Mouse (Mus musculus): Measurements from ENCODE around the gene Aicda. TPM values are rescaled to one million over a fixed set of nuclear protein-coding genes. Genes with fewer than 3 reads are reported as not detected.

Gene Aicda
- total and polyA plus RNA-seq, 3 experiments = 0.03 TPM; not detected in 2

GRCm38 (mm10) chr6:122609377-122609728 is 55.8 kb downstream of the Aicda start (continued):
- TF ChIP-seq MAZ (IDR thresholded peaks at IDR 0.05; ENCODE audit: low read depth, low read length) = no peak

- TF ChIP-seq RAD21 (IDR thresholded peaks at IDR 0.05; ENCODE audit: low read depth, low read length) (no peak), CTCF (IDR thresholded peaks at IDR 0.05 in 2 of 3, conservative IDR thresholded peaks at IDR 0.05 in 1 of 3; ENCODE audit: control insufficient read depth in 1 of 3, insufficient read depth in 1 of 3, low read depth in 2 of 3, low read length in 3 of 3, poor library complexity in 1 of 3, severe bottlenecking in 1 of 3) (0 out of 6 replicates have a peak, but pooled peaks of 1 of the 3 experiments have one; percentile 19), NRF1 (IDR thresholded peaks at IDR 0.05; ENCODE audit: insufficient read depth, low read depth, low read length, poor library complexity, severe bottlenecking) (peak; percentile 40; the same call in 1 of the 2 replicates), USF2 (IDR thresholded peaks at IDR 0.05; ENCODE audit: borderline replicate concordance in 1 of 2, insufficient read depth in 1 of 2, low read depth in 1 of 2, low read length in 2 of 2) (no peak), TBP (IDR thresholded peaks at IDR 0.05; ENCODE audit: low read depth, low read length) (peak; percentile 66), POLR2A (IDR thresholded peaks at IDR 0.05; ENCODE audit: control insufficient read depth in 1 of 2, insufficient read depth in 1 of 2, low read depth in 1 of 2, low read length in 2 of 2, poor library complexity in 1 of 2) (peak; percentile 34 to 56; a peak in 1 of 4 replicates), NELFE (IDR thresholded peaks at IDR 0.05; ENCODE audit: low read depth, low read length) (peak; percentile 2; the same call in 1 of the 2 replicates), EP300 (IDR thresholded peaks at IDR 0.05; ENCODE audit: low read depth in 1 of 2, low read length in 2 of 2) (peak in 1 of 2 experiments; percentile 56; a peak in 1 of 4 replicates)
- peak within 1 kb of the TSS; percentile 86 for H3K27ac ChIP-seq (ENCODE audit: control insufficient read depth, low read depth, low read length)
Observed at GRCm38 (mm10) chr6:122609771-122610170, 56.2 kb downstream of the Aicda start, which contains the start of gene Gdf3. Gene Gdf3 (minus strand): TSS chr6:122610087.

GRCm38 (mm10) chr6:122612426-122612825 is 58.8 kb downstream of the Aicda start:
- peaks cover 4 to 10% of the 10 kb centered on the region in 2 experiments; a peak in 3 of 4 replicates for H3K4me1 ChIP-seq (ENCODE audit: control insufficient read depth in 1 of 2, insufficient read depth in 2 of 2, low read length in 2 of 2)
- no peak for DNase-seq (ENCODE audit: low read depth, low spot score)
- H3K27me3 ChIP-seq (ENCODE audit: control insufficient read depth in 1 of 2, insufficient read depth in 2 of 2, low read length in 2 of 2) = 0 out of 4 replicates have a peak, but pooled peaks cover 0 to 1% of the 10 kb centered on the region in 2 experiments
- no peak overlapping the region for H3K9ac ChIP-seq (ENCODE audit: control insufficient read depth, low read depth, low read length, poor library complexity, severe bottlenecking)
- no peak for TF ChIP-seq MXI1 (IDR thresholded peaks at IDR 0.05; ENCODE audit: low read depth, low read length)
- no peak for TF ChIP-seq POLR2A (IDR thresholded peaks at IDR 0.05; ENCODE audit: control insufficient read depth in 1 of 2, insufficient read depth in 1 of 2, low read depth in 1 of 2, low read length in 2 of 2, poor library complexity in 1 of 2)
- no peak for TF ChIP-seq ZKSCAN1 (IDR thresholded peaks at IDR 0.05; ENCODE audit: low read depth, low read length)
- no peak for TF ChIP-seq NELFE (IDR thresholded peaks at IDR 0.05; ENCODE audit: low read depth, low read length)
- no peak for TF ChIP-seq CHD1 (IDR thresholded peaks at IDR 0.05; ENCODE audit: low read depth, low read length)
- TF ChIP-seq KAT2A (conservative IDR thresholded peaks at IDR 0.05; ENCODE audit: low read depth, low read length) = no peak
- TF ChIP-seq EP300 (IDR thresholded peaks at IDR 0.05; ENCODE audit: low read depth in 1 of 2, low read length in 2 of 2) = no peak
- TF ChIP-seq MYC (IDR thresholded peaks at IDR 0.05; ENCODE audit: low read depth, low read length) = no peak
- TF ChIP-seq GATA1 (IDR thresholded peaks at IDR 0.05; ENCODE audit: low read depth, low read length) = no peak
- peaks cover 17% of the 10 kb centered on the region for H3K79me2 ChIP-seq (ENCODE audit: control insufficient read depth, insufficient read depth, low read length, poor library complexity)
- peaks cover 0 to 8% of the 10 kb centered on the region in 2 experiments; a peak in 2 of 4 replicates for H3K36me3 ChIP-seq (ENCODE audit: control insufficient read depth in 1 of 2, insufficient read depth in 2 of 2, low read length in 2 of 2)
- H3K4me3 ChIP-seq (ENCODE audit: control insufficient read depth in 1 of 2, insufficient read depth in 1 of 2, low read depth in 2 of 2, low read length in 2 of 2) = no peak overlapping the region
- H3K27ac ChIP-seq (ENCODE audit: control insufficient read depth, low read depth, low read length) = no peak overlapping the region
- no peaks in the 10 kb centered on the region for H3K9me3 ChIP-seq (replicated peaks; ENCODE audit: insufficient read depth, low read length)

More at GRCm38 (mm10) chr6:122609771-122610170, 56.2 kb downstream of the Aicda start, which contains the start of gene Gdf3:
- Histone ChIP-seq H3K79me2 (ENCODE audit: control insufficient read depth, insufficient read depth, low read length, poor library complexity) (peaks cover 24% of the 10 kb centered on the region), H3K27me3 (ENCODE audit: control insufficient read depth in 1 of 2, insufficient read depth in 2 of 2, low read length in 2 of 2) (no peaks in the 10 kb centered on the region), H3K36me3 (ENCODE audit: control insufficient read depth in 1 of 2, insufficient read depth in 2 of 2, low read length in 2 of 2) (peaks cover 0 to 12% of the 10 kb centered on the region in 2 experiments; a peak in 3 of 4 replicates), H3K9ac (ENCODE audit: control insufficient read depth, low read depth, low read length, poor library complexity, severe bottlenecking) (peak within 1 kb of the TSS; percentile 78), H3K9me3 (replicated peaks; ENCODE audit: insufficient read depth, low read length) (no peaks in the 10 kb centered on the region), H3K4me1 (ENCODE audit: control insufficient read depth in 1 of 2, insufficient read depth in 2 of 2, low read length in 2 of 2) (peaks cover 4 to 14% of the 10 kb centered on the region in 2 experiments; a peak in 3 of 4 replicates), H3K4me3 (ENCODE audit: control insufficient read depth in 1 of 2, insufficient read depth in 1 of 2, low read depth in 2 of 2, low read length in 2 of 2) (peak within 1 kb of the TSS; percentile 66 to 76)
- peak; percentile 85 for DNase-seq (ENCODE audit: low read depth, low spot score)

Other genes with a start within 250 kb of the Aicda start
- 158 and 186 TPM in 2 replicates for gene M6pr, start 245.1 kb upstream of the Aicda start, total RNA-seq (2012; rRNA removed)
- gene M6pr, start 245.1 kb upstream of the Aicda start, polyA plus RNA-seq (2012; ENCODE audit: insufficient read depth in 1 of 2, insufficient read length in 2 of 2, low read depth in 1 of 2, low replicate concordance in 2 of 2, missing spikeins in 1 of 2) = 100 to 1,000 TPM in 1 of 2 experiments, not detected in 1; 183 TPM
- 4.6 and 7.6 TPM in 2 replicates for gene Phc1, start 213.2 kb upstream of the Aicda start, total RNA-seq (2012; rRNA removed)
- gene Phc1, start 213.2 kb upstream of the Aicda start, polyA plus RNA-seq (2012; ENCODE audit: insufficient read depth in 1 of 2, insufficient read length in 2 of 2, low read depth in 1 of 2, low replicate concordance in 2 of 2, missing spikeins in 1 of 2) = 10 to 100 TPM in 1 of 2 experiments, not detected in 1; 35.9 TPM
- gene Rimklb, start 55.0 kb upstream of the Aicda start, total RNA-seq (2012; rRNA removed) = 0.08 and 0.10 TPM in 2 replicates
- gene Rimklb, start 55.0 kb upstream of the Aicda start, polyA plus RNA-seq (2012; ENCODE audit: insufficient read depth in 1 of 2, insufficient read length in 2 of 2, low read depth in 1 of 2, low replicate concordance in 2 of 2, missing spikeins in 1 of 2) = under 1 TPM in 1 of 2 experiments, not detected in 1; 0.04 TPM
- gene Mfap5, start 48.0 kb upstream of the Aicda start, total RNA-seq (2012; rRNA removed) = 0.13 TPM in 1 of 2 replicates, not detected in the other
- not detected for gene Mfap5, start 48.0 kb upstream of the Aicda start, polyA plus RNA-seq (2012; ENCODE audit: insufficient read depth in 1 of 2, insufficient read length in 2 of 2, low read depth in 1 of 2, low replicate concordance in 2 of 2, missing spikeins in 1 of 2)
- 4.5 and 4.9 TPM in 2 replicates for gene Apobec1, start 48.6 kb downstream of the Aicda start, total RNA-seq (2012; rRNA removed)
- 1 to 10 TPM in 1 of 2 experiments, not detected in 1; 5.8 TPM for gene Apobec1, start 48.6 kb downstream of the Aicda start, polyA plus RNA-seq (2012; ENCODE audit: insufficient read depth in 1 of 2, insufficient read length in 2 of 2, low read depth in 1 of 2, low replicate concordance in 2 of 2, missing spikeins in 1 of 2)
- 39.6 and 42.8 TPM in 2 replicates for gene Gdf3, start 56.3 kb downstream of the Aicda start, total RNA-seq (2012; rRNA removed)
- gene Gdf3, start 56.3 kb downstream of the Aicda start, polyA plus RNA-seq (2012; ENCODE audit: insufficient read depth in 1 of 2, insufficient read length in 2 of 2, low read depth in 1 of 2, low replicate concordance in 2 of 2, missing spikeins in 1 of 2) = 10 to 100 TPM in 1 of 2 experiments, not detected in 1; 50.2 TPM
- gene Dppa3, start 72.6 kb downstream of the Aicda start, total RNA-seq (2012; rRNA removed) = not detected in 2 replicates
- gene Dppa3, start 72.6 kb downstream of the Aicda start, polyA plus RNA-seq (2012; ENCODE audit: insufficient read depth in 1 of 2, insufficient read length in 2 of 2, low read depth in 1 of 2, low replicate concordance in 2 of 2, missing spikeins in 1 of 2) = not detected
- not detected in 2 replicates for gene Nanog, start 153.7 kb downstream of the Aicda start, total RNA-seq (2012; rRNA removed)
- under 1 TPM in 1 of 2 experiments, not detected in 1; 0.63 TPM for gene Nanog, start 153.7 kb downstream of the Aicda start, polyA plus RNA-seq (2012; ENCODE audit: insufficient read depth in 1 of 2, insufficient read length in 2 of 2, low read depth in 1 of 2, low replicate concordance in 2 of 2, missing spikeins in 1 of 2)
- 78.4 and 108 TPM in 2 replicates for gene Slc2a3, start 247.8 kb downstream of the Aicda start, total RNA-seq (2012; rRNA removed)
- 10 to 100 TPM in 1 of 2 experiments, not detected in 1; 93.4 TPM for gene Slc2a3, start 247.8 kb downstream of the Aicda start, polyA plus RNA-seq (2012; ENCODE audit: insufficient read depth in 1 of 2, insufficient read length in 2 of 2, low read depth in 1 of 2, low replicate concordance in 2 of 2, missing spikeins in 1 of 2)